Mouse (Mus musculus) ES-E14 (cell line): ENCODE measurements at regions not wholly inside any gene's neighbourhood (a gene's known extent, or its start where the extent isn't known, plus 50 kb on each side); places are given as distances from the start of the nearest gene placed in this dataset.
A peak's percentile ranks its signal among the peaks of the same experiment; 100 is the strongest.

ENCODE experiments used
- DNase-seq: peaks from one replicate; pipeline ENCODE4 v3.0.0-alpha.2; 2013; ENCODE audit warnings: low read depth, low spot score
- H3K27ac ChIP-seq: 2 replicates; pipeline ENCODE4 v1.5.1; 2012; ENCODE audit warnings: low read depth, mild to moderate bottlenecking, low read length, moderate library complexity, mixed read lengths; ENCODE audit not compliant: poor library complexity, insufficient read depth, severe bottlenecking
- H3K36me3 ChIP-seq: 2 replicates; pipeline ENCODE4 v1.6.1; 2012; ENCODE audit warnings: mild to moderate bottlenecking, low read length, moderate library complexity, mixed read lengths; ENCODE audit not compliant: control insufficient read depth, poor library complexity, insufficient read depth, severe bottlenecking
- H3K4me1 ChIP-seq, 2 experiments: fragments of 150-350 bp in 1 of 2; sonication (generic) in 1 of 2; 2 replicates each; pipeline ENCODE4 v1.6.1; 2012; ENCODE audit warnings: low read length in 2 of 2, mild to moderate bottlenecking in 1 of 2, mixed read lengths in 1 of 2; ENCODE audit not compliant: control insufficient read depth in 2 of 2, insufficient read depth in 2 of 2, poor library complexity in 1 of 2
- H3K4me3 ChIP-seq, 2 experiments: fragments of 150-350 bp in 1 of 2; sonication (generic) in 1 of 2; 2 replicates each; pipeline ENCODE4 v1.5.1; 2012; ENCODE audit warnings: low read length in 2 of 2, low read depth in 1 of 2, mild to moderate bottlenecking in 1 of 2, mixed read lengths in 1 of 2; ENCODE audit not compliant: insufficient read depth in 1 of 2, poor library complexity in 1 of 2, severe bottlenecking in 1 of 2
- H3K9ac ChIP-seq: 2 replicates; pipeline ENCODE4 v1.6.1; 2012; ENCODE audit warnings: low read depth, mild to moderate bottlenecking, low read length, mixed read lengths; ENCODE audit not compliant: poor library complexity, insufficient read depth, severe bottlenecking
- H3K9me3 ChIP-seq: fragments of 150-350 bp; sonication (generic); 2 replicates; pipeline ENCODE4 v1.6.1; 2012; ENCODE audit warnings: low read depth, mild to moderate bottlenecking, low read length; ENCODE audit not compliant: control insufficient read depth, insufficient read depth
- CHD2 ChIP-seq: IDR thresholded peaks from 2 replicates; pipeline ENCODE4 v1.6.1; 2014; ENCODE audit warnings: mild to moderate bottlenecking, low read depth, low read length, inconsistent platforms
- HCFC1 ChIP-seq: IDR thresholded peaks from 2 replicates; pipeline ENCODE4 v1.6.1; 2012; ENCODE audit warnings: low read length, inconsistent platforms, borderline replicate concordance; ENCODE audit not compliant: insufficient read depth
- MAFK ChIP-seq: IDR thresholded peaks from 2 replicates; pipeline ENCODE4 v1.6.1; 2014; ENCODE audit warnings: mild to moderate bottlenecking, low read depth, low read length, inconsistent platforms; ENCODE audit not compliant: insufficient read depth
- ZC3H11A ChIP-seq: IDR thresholded peaks from 2 replicates; pipeline ENCODE4 v1.6.1; 2012; ENCODE audit warnings: low read depth, mild to moderate bottlenecking, inconsistent platforms, low read length, borderline replicate concordance
- ZNF384 ChIP-seq: IDR thresholded peaks from 2 replicates; pipeline ENCODE4 v1.6.1; 2012; ENCODE audit warnings: low read depth, low read length, inconsistent platforms
- in situ Hi-C, 2 experiments: fragments of 600-800 bp; cut with MboI; formaldehyde crosslinking; loops; one replicate each; pipeline ENCODE4 v1.15.1; 2025; ENCODE audit warnings: low sequenced_read_pairs in 2 of 2, inconsistent platforms in 1 of 2; ENCODE audit not compliant: unreplicated experiment in 2 of 2

DNA sequence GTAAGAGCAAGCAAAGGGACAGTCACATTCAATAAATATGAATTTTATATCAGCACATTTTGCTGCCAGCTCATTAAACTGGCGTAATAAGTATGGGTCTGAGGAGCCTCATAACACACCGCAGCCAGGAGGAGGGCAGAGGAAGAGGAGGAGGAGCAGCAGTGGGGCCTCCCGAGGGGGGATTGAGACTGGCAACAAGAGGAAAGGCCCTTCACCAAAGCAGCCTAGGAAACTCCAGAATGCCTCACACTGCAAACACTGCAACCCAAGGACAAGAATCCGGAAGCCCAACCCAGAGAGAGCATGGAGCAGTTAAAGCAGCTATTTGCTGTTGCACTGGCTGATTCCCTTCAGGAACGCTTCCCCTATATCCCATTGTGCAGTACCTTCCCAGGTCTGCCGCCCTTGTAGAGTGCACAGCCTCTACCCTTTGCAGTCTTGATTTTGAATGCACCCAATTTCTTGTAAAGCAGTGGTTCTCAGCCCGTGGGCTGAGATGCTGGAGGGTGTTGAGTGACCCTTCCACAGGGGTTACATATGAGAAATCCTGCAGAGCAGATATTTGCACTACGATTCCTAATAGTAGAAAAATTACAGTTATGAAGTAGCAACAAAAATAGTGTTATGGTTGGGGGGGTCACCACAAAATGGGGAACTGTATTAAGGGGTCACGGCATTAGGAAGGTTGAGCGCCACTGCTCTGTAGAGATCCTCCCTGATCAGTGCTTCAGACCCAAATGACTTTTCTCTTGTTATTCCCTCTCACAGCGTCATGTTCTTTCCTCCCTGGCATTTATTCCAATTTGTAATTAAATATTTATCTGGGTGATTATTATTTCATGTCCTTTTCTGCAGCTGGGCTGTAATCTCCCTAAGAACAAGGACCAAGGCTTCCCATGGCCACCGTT, 82.0 kb upstream of the Gprc5b start:
- peaks cover 0 to 2% of the 10 kb centered on the region in 2 experiments; a peak in 1 of 4 replicates for H3K4me1 ChIP-seq
- H3K9me3 ChIP-seq: no peaks in the 10 kb centered on the region
- peak; percentile 9 for DNase-seq
- in situ Hi-C loops: no loop called here
- H3K9ac ChIP-seq: no peak overlapping the region
- TF ChIP-seq HCFC1 (no peak), ZC3H11A (no peak), CHD2 (no peak), MAFK (no peak), ZNF384 (no peak)
- no peak overlapping the region for H3K4me3 ChIP-seq
- no peak overlapping the region for H3K27ac ChIP-seq
- H3K36me3 ChIP-seq: no peaks in the 10 kb centered on the region

- in situ Hi-C loops: no loop called here
- no peaks in the 10 kb centered on the region for H3K4me1 ChIP-seq
- H3K4me3 ChIP-seq: no peak overlapping the region
- no peaks in the 10 kb centered on the region for H3K9me3 ChIP-seq
- H3K27ac ChIP-seq: no peak overlapping the region
- no peak overlapping the region for H3K9ac ChIP-seq
- no peak for DNase-seq
- no peaks in the 10 kb centered on the region for H3K36me3 ChIP-seq
- TF ChIP-seq ZNF384 (no peak), HCFC1 (no peak), MAFK (no peak), CHD2 (no peak), ZC3H11A (no peak)
Measured at GRCm38 (mm10) chr7:119066026-119066425, 71.0 kb upstream of the Gprc5b start.
